Mouse (Mus musculus) lung, adult 2 months (tissue): ENCODE measurements at regions not wholly inside any gene's neighbourhood (a gene's known extent, or its start where the extent isn't known, plus 50 kb on each side); places are given as distances from the start of the nearest gene placed in this dataset.

ENCODE experiments used
- CTCF ChIP-seq: fragments of 200-500 bp; IDR thresholded peaks from 2 replicates; pipeline ENCODE4 v1.5.1; 2011; ENCODE audit warnings: mild to moderate bottlenecking, low read length, control low read depth; ENCODE audit not compliant: insufficient read depth
- POLR2A ChIP-seq: fragments of 200-500 bp; IDR thresholded peaks from 2 replicates; pipeline ENCODE4 v1.6.1; 2011; ENCODE audit warnings: low read depth, mild to moderate bottlenecking, control low read depth, low read length, borderline replicate concordance; ENCODE audit errors: extremely low read depth

DNA sequence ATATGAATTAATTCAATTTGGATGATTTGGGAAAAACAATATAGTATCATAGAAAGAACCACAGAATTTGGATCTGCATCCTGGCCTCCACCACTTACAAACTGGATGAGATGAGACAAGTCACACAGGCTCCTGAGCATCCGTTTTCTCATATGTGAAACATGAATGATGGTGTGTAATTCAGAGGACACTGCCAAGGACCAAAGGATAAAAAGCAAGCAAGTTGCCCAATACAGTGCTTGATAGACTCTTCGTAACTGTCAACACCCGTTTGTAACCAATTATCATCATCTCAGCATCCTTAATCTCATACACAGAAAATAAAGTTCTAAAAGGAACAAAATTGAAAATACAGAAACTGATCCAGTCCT, 305.8 kb downstream of the Fam49a start:
- no peak for TF ChIP-seq CTCF
- no peak for TF ChIP-seq POLR2A
